Mouse (Mus musculus) E14TG2a.4 (cell line): Measurements from ENCODE around the gene Hdac4.

ENCODE experiments used
- CTCF ChIP-seq: conservative IDR thresholded peaks from 2 replicates; pipeline ENCODE4 v1.5.1; 2014; ENCODE audit warnings: low read length
- NANOG ChIP-seq: IDR thresholded peaks from 2 replicates; pipeline ENCODE4 v1.6.1; 2014; ENCODE audit warnings: borderline replicate concordance, low read length, mixed read lengths

GRCm38 (mm10) chr1:92181970-92182369, 13.5 kb downstream of the Hdac4 start:
- TF ChIP-seq NANOG (no peak), CTCF (no peak)
